Mouse (Mus musculus) kidney, adult 2 months (tissue): ENCODE measurements around the gene Cpeb3.

Experiments used
- CTCF ChIP-seq: fragments of 200-500 bp; conservative IDR thresholded peaks from 2 replicates; pipeline ENCODE4 v1.5.1; 2011; ENCODE audit warnings: low read depth, mild to moderate bottlenecking, control low read depth, low read length, moderate library complexity, mixed read lengths; ENCODE audit not compliant: insufficient read depth, insufficient read length
- POLR2A ChIP-seq: fragments of 200-500 bp; IDR thresholded peaks from one replicate; pipeline ENCODE4 v1.6.1; 2011; ENCODE audit warnings: low read depth, low read length, control low read depth

DNA sequence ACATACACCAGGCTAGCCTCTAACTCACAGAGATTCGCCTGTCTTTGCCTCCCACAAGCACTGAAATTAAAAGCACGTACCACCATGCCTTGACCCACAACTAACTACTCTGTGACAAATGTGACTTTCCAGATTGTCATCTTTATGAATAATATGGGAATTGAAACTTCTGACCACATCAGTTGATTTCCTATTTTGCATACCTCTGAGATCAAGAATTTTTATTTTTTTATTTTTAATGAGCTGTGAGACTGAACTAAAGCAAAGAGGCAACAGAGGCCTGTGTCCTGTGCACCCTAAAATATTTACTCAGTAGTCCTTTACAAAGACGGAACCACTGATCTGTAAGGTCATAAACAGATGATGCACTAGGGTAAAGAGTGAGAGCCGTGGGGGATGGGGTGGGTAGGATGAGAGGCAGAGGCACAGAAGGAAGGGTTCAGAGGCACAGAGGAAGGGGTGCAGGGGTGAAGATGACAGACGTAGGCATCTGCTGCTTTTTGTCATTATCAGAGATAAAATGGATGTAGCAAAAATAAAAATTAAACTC is 81.3 kb downstream of the Cpeb3 start:
- no peak for TF ChIP-seq CTCF
- TF ChIP-seq POLR2A = no peak
